Mouse (Mus musculus) Patski (cell line): Measurements from ENCODE around the gene Ncan. TPM values are rescaled to one million over a fixed set of nuclear protein-coding genes. Genes with fewer than 3 reads are reported as not detected.

Experiments
- ATAC-seq: fragments of 100-300 bp; one replicate; pipeline ENCODE4 v1.8.0; 2021
- CTCF ChIA-PET: fragments of 350-600 bp; sonication (Branson Sonifier 250); formaldehyde crosslinking; loops from one replicate; lab custom pipeline; 2022; ENCODE audit warnings: inconsistent platforms; lab: Charles Lee
- POLR2A ChIA-PET: fragments of 350-600 bp; sonication (Branson Sonifier 250); formaldehyde crosslinking; loops from one replicate; lab custom pipeline; 2022; ENCODE audit warnings: antibody characterized with exemption, inconsistent platforms; lab: Charles Lee
- DNase-seq: peaks from one replicate; pipeline ENCODE4 v3.0.0-alpha.2; 2011; ENCODE audit warnings: low read depth, low spot score
- H3K27me3 ChIP-seq: fragments of 371-371 bp; one replicate; pipeline ENCODE4 v1.5.1; 2021
- CTCF ChIP-seq: fragments of 100-300 bp; IDR thresholded peaks from one replicate; pipeline ENCODE4 v1.5.1; 2021
- in situ Hi-C: fragments of 300-500 bp; cut with MboI; formaldehyde crosslinking; loops from 3 replicates; pipeline ENCODE4 v1.11.1; 2018; ENCODE audit warnings: low pct_unique_long_range_greater_than_20kb, mixed read lengths
- polyA plus RNA-seq: library from polyadenylated mRNA; unstranded; gene quantifications from one replicate; pipeline ENCODE4 v1.2.3, GENCODE M21; 2021

Ncan gene
- polyA plus RNA-seq, 1 experiment from 2014 or later = 0.01 TPM

DNA sequence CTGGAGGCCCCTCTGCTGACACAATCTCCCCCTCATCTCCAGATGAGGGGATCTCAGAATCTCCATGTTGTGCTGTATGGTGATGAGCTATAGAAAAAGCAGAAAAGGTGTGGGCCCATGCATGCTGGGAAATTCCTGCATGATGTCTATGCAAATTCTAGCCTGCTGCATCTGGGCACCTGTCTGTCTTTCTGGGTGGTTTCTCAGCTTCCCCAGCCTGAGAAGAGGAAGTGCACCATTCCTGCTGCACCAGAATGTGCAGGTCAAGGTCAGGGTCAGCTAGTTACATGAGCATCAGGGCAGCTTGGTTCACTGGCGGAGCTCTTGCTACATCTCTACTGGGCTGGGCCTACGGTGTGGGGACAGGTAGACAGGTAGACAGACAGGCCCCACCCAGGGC lies 10.2 kb downstream of the Ncan start:
- H3K27me3 ChIP-seq = peaks cover 76% of the 10 kb centered on the region
- in situ Hi-C loops = no loop called here
- POLR2A ChIA-PET = no interaction called here

GRCm38 (mm10) chr8:70104922-70105321 lies 15.8 kb downstream of the Ncan start:
- ATAC-seq (no peak), DNase-seq (no peak)
- peaks cover 46% of the 10 kb centered on the region for H3K27me3 ChIP-seq
- in situ Hi-C loops = no loop called here
- TF ChIP-seq CTCF = no peak
- ChIA-PET POLR2A (interaction anchor here (0.9 kb wide), 1 partner anchor 11 kb away, joined by 3 read pairs; no protein-coding TSS in a partner anchor), CTCF (interaction anchor here (0.7 kb wide), 1 partner anchor 52 kb away, joined by 3 read pairs; no protein-coding TSS in a partner anchor)

More for the DNA sequence above, 10.2 kb downstream of the Ncan start:
- DNase-seq (no peak), ATAC-seq (no peak)
- CTCF ChIA-PET = no interaction called here
- TF ChIP-seq CTCF = no peak

DNA sequence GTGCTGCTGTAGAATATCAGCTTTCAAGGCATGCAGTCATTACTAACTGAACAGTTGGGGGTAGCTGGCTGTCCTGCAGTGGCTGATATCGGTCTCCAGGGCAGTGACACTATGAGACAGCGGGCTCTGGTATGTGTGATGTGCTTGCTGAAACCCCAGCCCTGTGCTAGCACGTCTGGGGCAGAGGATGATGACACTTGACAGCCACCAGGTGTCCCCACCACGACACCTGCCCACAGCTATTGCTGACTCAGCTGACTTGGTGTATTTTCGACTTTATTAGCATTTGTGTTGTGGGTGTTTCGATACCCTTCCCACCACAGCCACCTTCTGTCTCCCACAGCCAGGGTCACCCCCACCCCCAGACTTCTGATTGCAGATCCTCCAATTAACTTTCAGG lies 16.2 kb downstream of the Ncan start:
- in situ Hi-C loops = no loop called here
- peaks cover 45% of the 10 kb centered on the region for H3K27me3 ChIP-seq
- ATAC-seq (peak; percentile 29), DNase-seq (no peak)
- no peak for TF ChIP-seq CTCF
- CTCF ChIA-PET = interaction anchor here (0.7 kb wide), 1 partner anchor 52 kb away, joined by 3 read pairs; no protein-coding TSS in a partner anchor
- POLR2A ChIA-PET = no interaction called here

GRCm38 (mm10) chr8:70100241-70100640 lies 20.4 kb downstream of the Ncan start:
- H3K27me3 ChIP-seq = peaks cover 35% of the 10 kb centered on the region
- ChIA-PET CTCF (no interaction called here), POLR2A (no interaction called here)
- in situ Hi-C loops = no loop called here
- no peak for ATAC-seq
- no peak for DNase-seq
- TF ChIP-seq CTCF = no peak

DNA sequence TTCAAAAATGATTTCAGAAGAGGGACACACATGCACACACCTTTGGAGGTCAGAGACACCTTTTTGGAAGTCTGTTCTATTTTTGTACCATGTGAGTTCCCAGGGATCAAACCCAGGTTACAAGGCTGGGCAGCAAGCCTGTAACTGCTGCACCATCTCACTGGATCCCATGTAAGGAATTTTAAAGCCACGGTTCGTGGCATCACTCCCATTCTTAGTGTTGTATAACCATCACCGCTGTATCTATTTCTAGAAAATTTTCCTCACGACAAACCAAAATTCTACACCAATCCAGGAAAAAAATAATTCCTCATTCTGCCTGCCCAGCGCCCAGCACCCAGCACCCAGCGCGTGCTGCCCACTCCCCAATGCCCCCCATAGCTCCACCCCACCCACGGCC lies 21.4 kb downstream of the Ncan start:
- ChIA-PET POLR2A (no interaction called here), CTCF (no interaction called here)
- TF ChIP-seq CTCF = no peak
- no peak for DNase-seq
- peaks cover 31% of the 10 kb centered on the region for H3K27me3 ChIP-seq
- in situ Hi-C loops = loop anchor here (5.0 kb wide), 1 partner anchor 63 kb away; no protein-coding TSS in a partner anchor
- no peak for ATAC-seq

- POLR2A ChIA-PET = interaction anchor here (0.7 kb wide), 1 partner anchor 1394 kb away, joined by 5 read pairs; no protein-coding TSS in a partner anchor
- no peak for DNase-seq
- peaks cover 23% of the 10 kb centered on the region for H3K27me3 ChIP-seq
- ATAC-seq = no peak
- CTCF ChIA-PET = no interaction called here
- TF ChIP-seq CTCF = no peak
- in situ Hi-C loops = no loop called here
Observed at GRCm38 (mm10) chr8:70092786-70093185, 27.9 kb downstream of the Ncan start.

DNA sequence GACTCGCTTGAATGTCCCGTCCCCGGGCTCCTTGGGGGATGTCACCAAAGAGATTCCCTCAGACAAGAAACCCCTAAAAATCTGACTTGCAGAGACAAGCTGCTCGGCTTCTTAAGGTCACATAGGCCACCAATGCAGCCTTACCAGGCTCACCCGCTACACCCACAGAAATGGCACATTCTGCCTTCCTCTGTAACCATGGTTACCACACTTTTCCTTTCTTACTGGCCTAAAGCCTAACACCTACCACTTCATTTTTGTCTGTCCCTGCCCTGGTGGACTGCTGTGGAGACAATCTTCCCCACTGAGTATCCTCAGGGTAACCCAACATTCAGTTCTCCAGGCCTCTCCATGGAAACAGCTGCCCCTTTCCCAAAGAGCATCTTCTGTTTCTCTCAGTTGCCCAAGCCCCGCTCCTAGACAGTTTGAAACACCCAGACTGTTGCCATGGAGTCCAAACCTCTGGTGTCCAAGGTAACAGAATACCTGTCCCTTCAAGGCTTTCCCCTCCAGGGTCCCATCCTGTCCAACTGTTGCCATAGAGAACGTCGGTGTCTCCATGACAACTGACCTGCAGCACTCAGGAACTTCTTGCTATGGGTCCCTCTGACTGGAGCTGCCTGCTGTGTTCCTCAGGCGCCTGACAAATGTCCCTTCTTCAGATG lies 31.2 kb downstream of the Ncan start:
- in situ Hi-C loops = no loop called here
- no peak for ATAC-seq
- CTCF ChIA-PET = no interaction called here
- TF ChIP-seq CTCF = no peak
- POLR2A ChIA-PET = no interaction called here
- H3K27me3 ChIP-seq = peaks cover 10% of the 10 kb centered on the region
- no peak for DNase-seq

DNA sequence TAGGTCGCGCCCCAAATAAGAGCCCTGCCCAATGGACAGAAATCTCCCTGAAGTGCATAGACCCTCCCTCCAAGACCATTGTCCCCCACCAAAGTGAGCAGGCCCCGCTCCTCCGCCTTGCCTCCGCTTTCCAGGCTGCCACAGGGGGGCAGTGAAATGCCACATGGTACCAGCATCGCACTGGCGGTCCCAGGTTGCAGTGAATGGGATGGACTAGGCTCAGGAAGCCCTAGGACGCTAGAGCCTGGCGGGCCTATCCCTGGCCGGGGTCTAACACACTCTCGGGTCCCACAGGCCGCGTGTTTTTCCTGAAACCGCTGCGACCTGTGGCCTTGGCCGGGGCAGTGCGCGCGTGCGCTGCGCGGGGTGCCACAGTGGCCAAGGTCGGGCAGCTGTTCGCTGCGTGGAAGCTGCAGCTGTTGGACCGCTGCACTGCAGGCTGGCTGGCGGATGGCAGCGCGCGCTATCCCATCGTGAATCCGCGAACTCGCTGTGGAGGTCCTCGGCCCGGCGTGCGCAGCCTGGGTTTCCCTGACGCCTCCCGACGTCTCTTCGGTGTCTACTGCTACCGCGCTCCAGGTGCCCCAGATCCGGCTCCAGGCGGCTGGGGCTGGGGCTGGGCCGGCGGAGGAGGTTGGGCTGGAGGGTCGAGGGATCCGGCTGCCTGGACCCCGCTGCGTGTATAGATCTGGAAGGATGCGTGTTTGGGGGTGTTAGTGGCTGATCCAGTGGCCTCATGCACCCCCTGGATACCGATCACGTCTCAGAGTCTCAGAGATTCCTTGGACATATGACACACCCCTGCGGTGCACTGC lies 32.6 kb downstream of the Ncan start:
- in situ Hi-C loops = no loop called here
- TF ChIP-seq CTCF = no peak
- H3K27me3 ChIP-seq = peaks cover 10% of the 10 kb centered on the region
- POLR2A ChIA-PET = no interaction called here
- CTCF ChIA-PET = no interaction called here
- peak; percentile 21 for ATAC-seq
- DNase-seq = no peak

DNA sequence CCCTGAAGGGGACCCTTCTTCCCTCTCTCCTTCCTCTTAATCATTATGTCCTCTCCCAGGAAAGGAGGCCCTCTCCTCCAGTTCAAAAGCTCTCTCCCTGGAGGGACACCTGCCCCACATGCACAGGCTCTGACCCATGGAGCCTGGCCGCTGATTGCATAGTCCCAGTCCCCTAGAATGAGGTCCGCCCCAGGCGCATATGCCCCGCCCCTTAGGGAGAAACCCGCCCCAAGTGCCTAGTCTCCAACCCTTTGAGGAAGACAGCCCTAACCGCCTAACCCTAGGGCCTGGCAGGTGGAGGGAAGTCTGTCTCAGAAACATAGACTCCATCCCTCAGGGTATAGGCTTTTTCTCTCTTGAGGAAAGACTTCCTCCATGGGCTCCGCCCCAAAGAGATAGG lies 33.4 kb downstream of the Ncan start:
- DNase-seq (no peak), ATAC-seq (no peak)
- ChIA-PET POLR2A (no interaction called here), CTCF (no interaction called here)
- peaks cover 10% of the 10 kb centered on the region for H3K27me3 ChIP-seq
- in situ Hi-C loops = no loop called here
- no peak for TF ChIP-seq CTCF

- POLR2A ChIA-PET = no interaction called here
- no peak for TF ChIP-seq CTCF
- CTCF ChIA-PET = no interaction called here
- H3K27me3 ChIP-seq = peaks cover 10% of the 10 kb centered on the region
- in situ Hi-C loops = no loop called here
- DNase-seq = no peak
- no peak for ATAC-seq
Observed at GRCm38 (mm10) chr8:70086151-70086550, 34.5 kb downstream of the Ncan start.
